Mouse (Mus musculus) midbrain, embryonic 14.5 days (tissue): Measurements from ENCODE around the gene Dnajc16. TPM values are rescaled to one million over a fixed set of nuclear protein-coding genes. Genes with fewer than 3 reads are reported as not detected.
"Not testable (repeated sequence)": the region's sequence is repeated elsewhere in the genome, so short reads cannot be mapped to it uniquely, and the experiment has no call there.

Experiments used
- ATAC-seq: fragments of 200-750 bp; cut with Nextera tagmentation; 2 replicates; pipeline ENCODE4 v1.8.0; 2017; ENCODE audit warnings: moderate number of reproducible peaks, moderate library complexity; ENCODE audit not compliant: low FRiP score, low TSS enrichment
- DNase-seq: peaks from one replicate; pipeline ENCODE4 v3.0.0-alpha.2; 2015
- H3K27ac ChIP-seq: fragments of 300-500 bp; sonication (generic); replicated peaks from 2 replicates; pipeline ENCODE4 v1.5.1; 2014; ENCODE audit warnings: mild to moderate bottlenecking, low read depth, low read length, moderate library complexity
- H3K27me3 ChIP-seq: fragments of 300-500 bp; sonication (generic); 2 replicates; pipeline ENCODE4 v1.6.1; 2014; ENCODE audit warnings: low read length, control low read depth, mixed read lengths; ENCODE audit not compliant: control insufficient read depth, insufficient read depth
- H3K36me3 ChIP-seq: fragments of 300-500 bp; sonication (generic); 2 replicates; pipeline ENCODE4 v1.6.1; 2014; ENCODE audit warnings: low read length, control low read depth; ENCODE audit not compliant: control insufficient read depth, insufficient read depth
- H3K4me1 ChIP-seq: fragments of 300-500 bp; sonication (generic); 2 replicates; pipeline ENCODE4 v1.6.1; 2014; ENCODE audit warnings: mild to moderate bottlenecking, antibody characterized with exemption, low read length, control low read depth; ENCODE audit not compliant: control insufficient read depth, insufficient read depth
- H3K4me2 ChIP-seq: fragments of 300-500 bp; sonication (generic); 2 replicates; pipeline ENCODE4 v1.6.1; 2014; ENCODE audit warnings: mild to moderate bottlenecking, low read length, moderate library complexity
- H3K4me3 ChIP-seq: fragments of 300-500 bp; sonication (generic); replicated peaks from 2 replicates; pipeline ENCODE4 v1.5.1; 2014; ENCODE audit warnings: low read depth, low read length
- H3K9ac ChIP-seq: fragments of 300-500 bp; sonication (generic); replicated peaks from 2 replicates; pipeline ENCODE4 v1.6.1; 2014; ENCODE audit warnings: mild to moderate bottlenecking, low read length, moderate library complexity
- H3K9me3 ChIP-seq: fragments of 300-500 bp; sonication (generic); 2 replicates; pipeline ENCODE4 v1.6.1; 2016; ENCODE audit warnings: low read length, control low read depth, mixed read lengths; ENCODE audit not compliant: control insufficient read depth
- WGBS: fragments of 180-500 bp; shearing (Covaris S2); extraction: QIAGEN DNeasy Blood & Tissue Kit; methylation state at CpG from one replicate; pipeline ENCODE4 v1.1.7; 2014; 5-methylcytosine and 5-hydroxymethylcytosine counted together
- polyA plus RNA-seq: library from polyadenylated mRNA; unstranded; fragments of >200 nt; fragmentation: Nextera tagmentation; extraction: Ambion mirVana; gene quantifications from 2 replicates; pipeline ENCODE4 v1.2.1, GENCODE M21; 2014

Gene Dnajc16
- polyA plus RNA-seq, 1 experiment from 2014 or later, result 6.0 TPM

DNA sequence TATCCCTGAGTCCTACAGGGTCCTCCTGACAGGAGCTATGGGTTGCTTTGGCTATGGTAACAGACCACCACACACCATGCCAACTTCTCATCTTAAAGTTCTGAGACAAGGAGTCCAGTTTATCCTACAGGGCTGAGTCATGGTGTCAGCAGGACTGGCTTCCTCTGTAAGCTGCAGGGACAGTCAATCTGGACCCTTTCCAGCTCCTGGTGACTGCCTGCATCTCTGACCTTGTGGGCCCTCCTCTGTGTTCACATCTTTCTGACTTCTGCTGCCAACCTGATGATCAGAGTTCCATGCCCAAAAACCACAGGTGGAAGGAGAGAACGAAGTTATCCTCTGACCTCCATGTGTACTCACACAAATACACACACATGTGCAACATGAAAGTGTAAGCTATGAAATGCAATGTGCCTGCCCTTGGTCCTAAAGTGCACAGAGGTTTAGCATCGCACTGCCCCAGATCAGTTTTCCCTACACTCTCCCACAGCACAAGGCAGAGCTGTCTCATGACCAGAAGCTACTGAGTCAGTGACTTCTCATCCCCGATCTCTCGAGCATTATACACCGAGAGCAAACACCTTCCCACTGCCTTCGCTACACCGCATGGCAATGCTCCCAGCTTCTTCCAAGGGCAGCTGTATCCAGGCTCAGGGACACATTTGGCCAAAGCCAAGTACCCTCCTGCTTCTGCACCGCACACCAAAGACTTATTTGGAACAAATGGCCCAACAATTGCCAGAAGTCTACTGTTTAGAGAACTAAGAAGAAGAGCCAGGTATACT lies 9.3 kb downstream of the Dnajc16 start:
- 95% methylated on average over 8 of the region's 8 CpGs for WGBS
- Histone ChIP-seq H3K9me3 (no peaks in the 10 kb centered on the region), H3K27ac (no peak overlapping the region), H3K9ac (no peak overlapping the region), H3K4me2 (no peak overlapping the region), H3K27me3 (no peaks in the 10 kb centered on the region), H3K4me3 (no peak overlapping the region), H3K36me3 (peaks cover 89% of the 10 kb centered on the region), H3K4me1 (no peaks in the 10 kb centered on the region)
- DNase-seq (no peak), ATAC-seq (no peak)

DNA sequence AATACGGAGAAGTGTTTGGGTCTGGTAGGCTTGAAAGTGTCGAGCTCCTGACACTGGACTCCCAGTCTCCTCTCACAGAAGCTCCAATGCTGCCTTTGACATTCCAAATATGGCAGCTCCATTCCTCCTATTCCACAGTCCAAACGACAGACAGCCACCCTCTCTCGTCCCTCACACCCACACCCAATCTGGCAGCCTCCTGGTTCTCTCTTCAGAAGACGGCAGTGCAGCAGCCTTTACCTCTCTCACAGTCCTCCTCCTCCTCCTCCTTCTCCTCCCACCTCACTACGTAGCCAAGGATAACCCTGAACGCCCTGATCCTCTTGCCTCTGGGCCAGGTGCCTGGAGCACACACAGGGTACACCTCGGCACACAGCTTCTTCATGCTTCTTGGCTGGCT lies 10.9 kb downstream of the Dnajc16 start:
- H3K4me1 ChIP-seq, result no peaks in the 10 kb centered on the region
- H3K9me3 ChIP-seq, result no peaks in the 10 kb centered on the region
- no peaks in the 10 kb centered on the region for H3K27me3 ChIP-seq
- H3K4me3 ChIP-seq, result no peak overlapping the region
- H3K27ac ChIP-seq, result no peak overlapping the region
- DNase-seq (no peak), ATAC-seq (no peak)
- H3K4me2 ChIP-seq, result no peak overlapping the region
- H3K36me3 ChIP-seq, result peaks cover 91% of the 10 kb centered on the region
- 96% methylated on average over 8 of the region's 8 CpGs for WGBS
- H3K9ac ChIP-seq, result no peak overlapping the region

DNA sequence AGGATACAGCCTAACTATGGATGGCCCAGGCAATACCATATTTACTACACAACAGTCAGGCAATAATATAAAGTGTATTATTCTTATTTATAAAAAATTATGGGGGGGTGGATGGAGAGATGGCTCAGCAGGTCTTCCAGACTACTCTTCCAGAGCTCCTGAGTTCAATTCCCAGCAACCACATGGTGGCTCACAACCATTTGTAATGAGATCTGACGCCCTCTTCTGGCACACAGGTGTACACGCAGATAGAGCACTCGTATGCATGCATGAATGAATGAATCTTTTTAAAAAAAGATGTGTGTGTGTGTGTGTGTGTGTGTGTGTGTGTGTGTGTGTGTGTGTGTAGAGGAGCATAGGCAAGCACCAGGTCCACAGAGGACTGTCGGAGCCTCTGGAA lies 17.7 kb downstream of the Dnajc16 start:
- H3K27ac ChIP-seq, H3K4me3 ChIP-seq, H3K4me2 ChIP-seq, H3K27me3 ChIP-seq, H3K9ac ChIP-seq, H3K4me1 ChIP-seq, ATAC-seq, H3K9me3 ChIP-seq, DNase-seq: not testable (repeated sequence)
- 86% methylated on average over 4 of the region's 4 CpGs for WGBS
- peaks cover 95% of the 10 kb centered on the region for H3K36me3 ChIP-seq

DNA sequence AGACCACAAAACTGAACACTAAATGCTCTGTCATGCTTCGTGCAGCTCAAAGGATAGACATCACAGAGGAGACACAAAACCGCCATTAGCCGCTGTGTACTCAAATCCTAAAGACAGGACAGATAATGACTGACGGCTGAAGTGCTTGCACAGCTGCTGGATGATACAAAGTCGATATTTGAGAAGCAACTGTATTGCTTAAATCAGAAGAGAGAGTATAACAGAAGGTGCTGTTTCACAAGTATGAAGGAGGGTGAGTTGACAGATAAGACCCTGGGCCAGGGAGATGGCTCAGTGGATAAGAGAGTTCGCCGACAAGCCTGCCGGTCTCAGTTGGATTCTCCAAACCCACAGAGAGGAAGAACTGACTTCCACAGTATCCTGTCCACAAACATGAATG lies 18.9 kb downstream of the Dnajc16 start:
- no peak overlapping the region for H3K4me3 ChIP-seq
- H3K36me3 ChIP-seq, result peaks cover 98% of the 10 kb centered on the region
- WGBS, result 93% methylated on average over 8 of the region's 8 CpGs

DNA sequence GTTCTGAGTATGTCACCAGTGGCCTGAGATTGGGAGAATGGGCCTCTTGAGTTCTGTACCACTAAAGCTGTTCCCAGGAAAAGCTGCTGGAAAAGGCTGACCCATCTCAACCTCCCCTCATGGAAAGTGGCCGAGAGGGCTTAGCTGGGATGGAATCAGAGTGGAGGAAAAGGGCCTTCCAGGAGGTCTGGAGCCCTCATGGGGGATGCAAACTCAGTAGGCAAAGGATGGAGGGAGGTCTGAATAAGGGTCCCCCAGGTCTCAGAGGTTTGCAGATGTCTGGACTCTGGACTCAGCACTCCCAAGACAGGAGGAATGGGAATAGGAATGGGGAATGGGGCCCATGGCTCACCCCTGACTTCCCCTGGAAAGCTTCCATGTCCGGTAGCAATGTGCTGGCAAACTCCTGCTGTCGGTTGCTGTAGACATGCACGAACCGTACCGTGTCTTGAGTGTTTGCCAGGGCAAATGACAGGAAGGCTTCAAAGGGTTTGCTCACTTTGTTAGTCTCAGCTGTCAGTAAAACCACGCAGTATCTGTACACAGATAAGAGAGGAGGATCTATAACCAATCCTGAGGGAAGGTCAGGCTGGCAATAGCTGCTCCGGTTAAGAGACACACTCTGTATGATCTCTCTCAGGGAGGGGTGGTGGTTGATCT lies 21.1 kb downstream of the Dnajc16 start:
- Histone ChIP-seq H3K4me2 (no peak overlapping the region), H3K36me3 (peaks cover 94% of the 10 kb centered on the region), H3K27me3 (no peaks in the 10 kb centered on the region), H3K4me3 (no peak overlapping the region), H3K9me3 (no peaks in the 10 kb centered on the region), H3K9ac (no peak overlapping the region), H3K4me1 (no peaks in the 10 kb centered on the region), H3K27ac (no peak overlapping the region)
- 88% methylated on average over 8 of the region's 8 CpGs for WGBS
- ATAC-seq, result no peak
- no peak for DNase-seq

More for the DNA sequence above, 18.9 kb downstream of the Dnajc16 start:
- Histone ChIP-seq H3K4me1 (no peaks in the 10 kb centered on the region), H3K4me2 (no peak overlapping the region), H3K27me3 (no peaks in the 10 kb centered on the region), H3K27ac (no peak overlapping the region), H3K9me3 (no peaks in the 10 kb centered on the region), H3K9ac (no peak overlapping the region)
- no peak for DNase-seq
- no peak for ATAC-seq

DNA sequence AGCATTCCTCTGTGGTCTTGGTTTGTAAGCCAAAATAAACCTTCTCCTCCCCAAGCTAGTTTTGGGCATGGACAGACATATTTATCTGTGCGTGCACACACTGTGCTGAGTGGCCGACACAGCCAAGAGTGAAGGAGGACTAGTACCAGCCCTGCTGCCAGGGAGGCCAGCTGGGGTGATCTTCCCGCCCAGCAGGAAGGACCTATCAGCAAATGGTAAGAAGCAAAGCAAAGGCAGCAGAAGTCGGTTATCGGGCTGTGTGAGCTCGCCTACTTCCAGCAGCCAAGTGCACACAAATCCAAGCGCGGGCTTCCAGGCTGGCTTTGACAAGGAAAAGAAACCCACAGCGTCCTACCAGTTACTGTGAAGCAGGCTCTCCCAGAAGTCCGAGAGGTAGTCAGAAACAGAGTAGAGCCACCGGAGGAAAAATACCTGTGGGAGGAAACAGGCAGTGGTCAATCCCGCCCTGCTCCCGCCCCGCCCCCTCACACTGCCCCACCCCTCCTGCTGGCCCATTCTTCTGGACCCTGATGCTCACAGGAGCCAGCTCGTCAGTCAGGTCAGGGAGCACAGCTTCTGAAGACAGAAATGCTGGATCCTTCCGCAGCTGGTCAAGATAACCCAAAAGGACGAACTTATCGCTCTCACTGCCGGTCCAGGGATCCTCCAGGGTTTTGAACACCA lies 23.2 kb downstream of the Dnajc16 start:
- H3K27ac ChIP-seq, result peak overlapping the region; percentile 65; the same call in 1 of the 2 replicates
- 81% methylated on average over 19 of the region's 19 CpGs for WGBS
- H3K9ac ChIP-seq, result no peak overlapping the region
- no peaks in the 10 kb centered on the region for H3K27me3 ChIP-seq
- H3K4me3 ChIP-seq, result no peak overlapping the region
- H3K9me3 ChIP-seq, result no peaks in the 10 kb centered on the region
- no peak for DNase-seq
- peaks cover 94% of the 10 kb centered on the region for H3K36me3 ChIP-seq
- no peak for ATAC-seq
- no peaks in the 10 kb centered on the region for H3K4me1 ChIP-seq
- no peak overlapping the region for H3K4me2 ChIP-seq

DNA sequence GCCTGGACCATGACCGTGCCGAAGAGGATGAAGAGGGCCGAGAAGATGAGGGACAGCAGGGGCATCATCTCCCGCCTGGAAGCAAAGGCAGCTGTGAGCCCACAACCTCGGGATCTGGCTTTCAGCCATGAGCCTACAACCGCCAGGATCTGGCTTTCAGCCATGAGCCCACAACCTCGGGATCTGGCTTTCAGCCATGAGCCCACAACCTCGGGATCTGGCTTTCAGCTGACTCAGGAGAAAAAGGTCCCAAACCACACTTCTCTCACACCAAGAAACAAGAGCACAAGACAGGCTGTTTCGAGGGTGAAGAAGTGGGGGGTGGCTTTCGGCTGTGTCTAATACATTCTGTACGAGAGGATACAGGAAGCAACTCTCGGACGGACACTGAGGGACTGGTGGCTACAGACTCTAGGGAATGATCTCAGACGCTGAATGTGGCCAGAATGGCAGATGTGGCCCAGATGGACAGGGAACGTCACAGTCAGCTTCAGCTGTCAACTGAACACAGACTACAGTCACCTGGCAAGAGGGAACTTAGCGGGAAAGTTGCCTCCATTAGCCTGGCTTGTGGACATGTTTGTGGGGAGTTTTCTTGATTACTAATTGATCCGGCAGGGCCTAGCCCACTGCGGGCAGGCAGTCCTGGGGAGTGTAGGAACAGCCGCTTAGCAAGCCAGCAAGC lies 23.9 kb downstream of the Dnajc16 start:
- ATAC-seq, result no peak
- Histone ChIP-seq H3K9ac (no peak overlapping the region), H3K4me3 (no peak overlapping the region), H3K27me3 (no peaks in the 10 kb centered on the region), H3K36me3 (peaks cover 94% of the 10 kb centered on the region), H3K4me1 (no peaks in the 10 kb centered on the region), H3K27ac (peak overlapping the region; percentile 65), H3K9me3 (no peaks in the 10 kb centered on the region), H3K4me2 (no peak overlapping the region)
- 61% methylated on average over 19 of the region's 19 CpGs for WGBS
- peak; percentile 79 for DNase-seq

DNA sequence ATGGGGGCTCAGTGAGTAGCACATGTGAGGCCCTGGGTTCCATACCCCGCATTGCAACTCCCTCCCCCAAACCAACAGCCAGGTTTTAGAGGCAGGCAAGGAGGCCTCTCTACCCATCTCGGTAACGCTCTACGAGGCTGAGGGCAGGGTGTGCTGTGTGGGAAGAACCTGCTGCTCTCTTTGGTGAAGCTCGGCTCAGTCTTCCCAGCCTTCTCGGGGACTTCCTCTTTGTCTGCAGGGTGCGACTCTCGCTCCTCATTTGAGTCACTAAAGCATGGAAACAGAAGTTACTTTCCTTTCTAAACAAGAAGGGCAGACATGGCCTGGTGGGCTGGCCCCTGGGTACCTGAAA lies 24.4 kb downstream of the Dnajc16 start:
- Histone ChIP-seq H3K27me3 (no peaks in the 10 kb centered on the region), H3K4me3 (no peak overlapping the region), H3K36me3 (peaks cover 94% of the 10 kb centered on the region), H3K9ac (no peak overlapping the region), H3K4me2 (no peak overlapping the region), H3K27ac (peak overlapping the region; percentile 65), H3K4me1 (no peaks in the 10 kb centered on the region), H3K9me3 (no peaks in the 10 kb centered on the region)
- peak; percentile 17 for DNase-seq
- ATAC-seq, result no peak
- WGBS, result 78% methylated on average over 8 of the region's 8 CpGs
